Mouse (Mus musculus): ENCODE results near the gene Cerkl. TPM values are rescaled to one million over a fixed set of nuclear protein-coding genes. Genes with fewer than 3 reads are reported as not detected.

Gene Cerkl
- total and polyA plus RNA-seq, 3 experiments = 3.5 to 7.4 TPM; not detected in 1

DNA sequence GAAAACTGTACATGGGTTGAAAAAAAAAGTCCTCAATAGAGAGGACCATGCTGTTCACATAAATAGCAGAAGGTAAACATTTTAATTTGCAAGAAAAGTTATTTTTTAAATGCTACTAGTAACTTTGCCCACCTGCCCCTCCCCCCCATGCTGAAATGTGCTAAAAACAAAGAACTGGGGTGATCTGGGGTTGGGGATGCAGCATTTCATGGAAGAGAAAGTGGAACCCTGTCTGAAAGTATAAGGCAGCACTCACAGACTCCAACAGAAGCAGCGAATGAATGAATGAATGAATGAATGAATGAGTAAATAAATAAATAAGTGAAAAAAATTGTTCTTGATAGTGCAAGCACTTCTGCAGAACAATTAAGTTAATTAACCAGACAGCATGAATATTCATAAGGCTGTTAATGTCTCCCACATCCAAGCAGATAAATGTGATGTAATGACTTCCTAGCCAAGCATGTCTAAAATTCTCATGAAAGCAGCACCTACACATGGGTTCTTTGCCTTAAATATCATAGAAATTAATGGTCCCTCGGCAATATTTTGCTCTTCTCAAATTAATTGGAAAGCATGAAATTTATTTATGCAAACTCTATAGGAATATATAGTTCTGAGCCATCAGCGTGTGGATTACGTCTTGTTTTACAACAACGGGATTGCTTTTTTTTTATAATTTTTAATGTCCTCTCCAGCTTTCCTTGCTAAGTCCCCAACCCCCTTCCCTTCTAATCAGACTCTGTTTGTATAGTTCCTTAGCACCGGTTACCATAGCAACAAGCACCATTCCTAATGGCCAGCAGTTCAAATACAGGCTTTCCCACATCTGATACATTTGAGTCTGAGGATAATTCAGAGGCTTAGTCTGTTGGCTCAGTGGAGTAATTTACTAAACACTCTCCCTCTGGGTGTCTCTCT is 105.1 kb downstream of the Cerkl start:
- H3K36me3 ChIP-seq (ENCODE audit: control insufficient read depth in 1 of 2, insufficient read depth in 2 of 2, low read length in 2 of 2) = no peaks in the 10 kb centered on the region
- no peak overlapping the region for H3K9ac ChIP-seq (ENCODE audit: control insufficient read depth, low read depth, low read length, poor library complexity, severe bottlenecking)
- no peaks in the 10 kb centered on the region for H3K27me3 ChIP-seq (ENCODE audit: control insufficient read depth in 1 of 2, insufficient read depth in 2 of 2, low read length in 2 of 2)
- TF ChIP-seq UBTF (IDR thresholded peaks at IDR 0.05; ENCODE audit: borderline replicate concordance, insufficient read depth, low read depth, low read length) = no peak
- TF ChIP-seq GABPA (IDR thresholded peaks at IDR 0.05; ENCODE audit: low read depth, low read length) = no peak
- no peak for TF ChIP-seq JUND (IDR thresholded peaks at IDR 0.05; ENCODE audit: low read depth, low read length)
- no peak for TF ChIP-seq TBP (IDR thresholded peaks at IDR 0.05; ENCODE audit: low read depth, low read length)
- TF ChIP-seq RCOR1 (IDR thresholded peaks at IDR 0.05; ENCODE audit: low read depth, low read length) = no peak
- no peak for TF ChIP-seq KAT2A (conservative IDR thresholded peaks at IDR 0.05; ENCODE audit: low read depth, low read length)
- no peak for TF ChIP-seq CTCF (IDR thresholded peaks at IDR 0.05 in 2 of 3, conservative IDR thresholded peaks at IDR 0.05 in 1 of 3; ENCODE audit: control insufficient read depth in 1 of 3, insufficient read depth in 1 of 3, low read depth in 2 of 3, low read length in 3 of 3, poor library complexity in 1 of 3, severe bottlenecking in 1 of 3)
- no peak for TF ChIP-seq ZMIZ1 (IDR thresholded peaks at IDR 0.05; ENCODE audit: low read depth, low read length)
- TF ChIP-seq MYC (IDR thresholded peaks at IDR 0.05; ENCODE audit: low read depth, low read length) = no peak
- no peak for TF ChIP-seq POLR2AphosphoS5 (IDR thresholded peaks at IDR 0.05; ENCODE audit: borderline replicate concordance, low read depth, low read length)
- no peak for TF ChIP-seq USF2 (IDR thresholded peaks at IDR 0.05; ENCODE audit: borderline replicate concordance in 1 of 2, insufficient read depth in 1 of 2, low read depth in 1 of 2, low read length in 2 of 2)
- TF ChIP-seq MEF2A (IDR thresholded peaks at IDR 0.05; ENCODE audit: extremely low read depth, insufficient replicate concordance, low read depth, low read length, poor library complexity, severe bottlenecking) = no peak
- no peak for TF ChIP-seq SMC3 (IDR thresholded peaks at IDR 0.05; ENCODE audit: low read depth, low read length)
- no peak for TF ChIP-seq ZC3H11A (IDR thresholded peaks at IDR 0.05; ENCODE audit: low read depth, low read length)
- DNase-seq (ENCODE audit: low read depth, low spot score) = no peak
- no peaks in the 10 kb centered on the region for H3K9me3 ChIP-seq (replicated peaks; ENCODE audit: insufficient read depth, low read length)
- H3K27ac ChIP-seq (ENCODE audit: control insufficient read depth, low read depth, low read length) = no peak overlapping the region
- H3K4me3 ChIP-seq (ENCODE audit: control insufficient read depth in 1 of 2, insufficient read depth in 1 of 2, low read depth in 2 of 2, low read length in 2 of 2) = no peak overlapping the region
- no peaks in the 10 kb centered on the region for H3K79me2 ChIP-seq (ENCODE audit: control insufficient read depth, insufficient read depth, low read length, poor library complexity)
- H3K4me1 ChIP-seq (ENCODE audit: control insufficient read depth in 1 of 2, insufficient read depth in 2 of 2, low read length in 2 of 2) = no peaks in the 10 kb centered on the region; a peak in 1 of 4 replicates

DNA sequence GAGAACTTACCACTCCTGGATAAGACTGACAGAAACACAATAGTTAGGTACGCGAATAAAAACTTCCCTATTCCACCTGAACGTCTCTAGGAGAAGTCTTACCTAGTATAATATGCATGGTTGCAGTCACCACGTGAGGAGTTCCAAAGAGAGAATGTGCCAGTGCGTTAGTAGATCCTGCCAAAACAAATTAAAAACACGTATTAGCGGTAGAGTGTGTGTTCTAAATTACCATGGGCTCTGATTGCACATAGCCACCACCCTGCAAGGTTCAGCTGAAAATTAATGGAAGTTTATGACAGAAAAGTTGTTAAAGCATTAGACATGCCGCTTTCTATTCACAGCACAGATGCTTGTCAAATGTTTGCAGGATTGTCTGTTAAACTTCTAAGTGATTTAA is 113.5 kb downstream of the Cerkl start:
- TF ChIP-seq MYC (IDR thresholded peaks at IDR 0.05; ENCODE audit: low read depth, low read length) (no peak), POLR2AphosphoS5 (IDR thresholded peaks at IDR 0.05; ENCODE audit: borderline replicate concordance, low read depth, low read length) (no peak), TBP (IDR thresholded peaks at IDR 0.05; ENCODE audit: low read depth, low read length) (no peak), JUND (IDR thresholded peaks at IDR 0.05; ENCODE audit: low read depth, low read length) (no peak), USF1 (IDR thresholded peaks at IDR 0.05; ENCODE audit: low read depth, low read length) (no peak), KAT2A (conservative IDR thresholded peaks at IDR 0.05; ENCODE audit: low read depth, low read length) (no peak), EP300 (IDR thresholded peaks at IDR 0.05; ENCODE audit: low read depth in 1 of 2, low read length in 2 of 2) (no peak), E2F4 (IDR thresholded peaks at IDR 0.05; ENCODE audit: borderline replicate concordance, low read depth, low read length) (no peak)
- Histone ChIP-seq H3K9ac (ENCODE audit: control insufficient read depth, low read depth, low read length, poor library complexity, severe bottlenecking) (no peak overlapping the region), H3K9me3 (replicated peaks; ENCODE audit: insufficient read depth, low read length) (no peaks in the 10 kb centered on the region), H3K36me3 (ENCODE audit: control insufficient read depth in 1 of 2, insufficient read depth in 2 of 2, low read length in 2 of 2) (no peaks in the 10 kb centered on the region), H3K27me3 (ENCODE audit: control insufficient read depth in 1 of 2, insufficient read depth in 2 of 2, low read length in 2 of 2) (no peaks in the 10 kb centered on the region), H3K79me2 (ENCODE audit: control insufficient read depth, insufficient read depth, low read length, poor library complexity) (no peaks in the 10 kb centered on the region), H3K27ac (ENCODE audit: control insufficient read depth, low read depth, low read length) (no peak overlapping the region), H3K4me3 (ENCODE audit: control insufficient read depth in 1 of 2, insufficient read depth in 1 of 2, low read depth in 2 of 2, low read length in 2 of 2) (no peak overlapping the region), H3K4me1 (ENCODE audit: control insufficient read depth in 1 of 2, insufficient read depth in 2 of 2, low read length in 2 of 2) (no peaks in the 10 kb centered on the region; a peak in 1 of 4 replicates)
- no peak for DNase-seq (ENCODE audit: low read depth, low spot score)
